Mouse (Mus musculus): ENCODE data around the gene Flt4. TPM values are rescaled to one million over a fixed set of nuclear protein-coding genes. Genes with fewer than 3 reads are reported as not detected.

Flt4 gene
- polyA plus RNA-seq (2014; fragmentation: Illumina TruSeq; extraction: RNeasy Lipid Tissue Mini Kit (QIAGEN cat#74804); ENCODE audit: low replicate concordance) = 0.37 TPM

DNA sequence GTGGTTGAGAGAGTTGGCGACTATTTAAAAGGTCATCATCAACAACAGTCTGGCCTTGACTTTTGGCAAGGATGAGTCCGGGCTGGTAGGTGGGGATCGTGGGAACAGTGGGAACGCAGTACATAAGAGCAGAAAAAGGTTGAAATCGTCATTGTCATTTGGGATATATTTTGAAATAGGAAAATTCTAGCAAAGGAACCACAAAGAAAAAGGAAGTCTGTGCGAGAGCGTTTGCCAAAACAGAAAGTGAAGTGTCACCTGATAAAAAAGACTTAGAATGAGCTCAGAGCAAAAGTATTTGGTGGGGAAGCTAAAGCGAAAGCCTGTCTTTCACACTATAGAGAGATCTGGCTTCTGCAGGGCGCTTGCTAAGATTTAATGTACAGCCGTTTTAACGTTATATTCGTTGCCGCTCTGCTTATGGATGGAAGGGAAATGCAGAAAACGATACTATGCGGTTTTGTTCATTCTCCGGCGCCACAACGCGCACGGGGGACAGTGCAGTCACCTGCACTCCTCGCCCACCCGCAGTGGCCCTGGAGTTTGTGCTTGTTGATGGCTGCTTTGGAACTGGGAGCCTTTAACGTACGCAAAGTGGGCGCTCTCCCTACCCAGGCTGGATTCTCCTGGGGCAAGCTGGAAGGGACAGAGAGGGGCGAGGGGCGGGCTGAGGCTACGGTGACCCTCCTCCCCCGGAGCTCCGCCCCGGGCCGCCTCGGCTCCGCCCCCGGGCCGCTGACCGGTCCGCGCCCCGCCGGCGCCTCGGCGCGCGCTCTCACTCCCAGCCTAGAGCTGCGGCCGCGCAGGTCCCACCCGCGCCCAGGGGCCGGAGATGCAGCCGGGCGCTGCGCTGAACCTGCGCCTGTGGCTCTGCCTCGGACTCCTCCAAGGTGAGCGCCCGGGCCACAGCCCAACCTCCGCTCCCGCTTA, at the start of gene Flt4:
TSS of gene Flt4 (plus strand) at position 326 of the 930 bp plus-strand sequence.

DNA sequence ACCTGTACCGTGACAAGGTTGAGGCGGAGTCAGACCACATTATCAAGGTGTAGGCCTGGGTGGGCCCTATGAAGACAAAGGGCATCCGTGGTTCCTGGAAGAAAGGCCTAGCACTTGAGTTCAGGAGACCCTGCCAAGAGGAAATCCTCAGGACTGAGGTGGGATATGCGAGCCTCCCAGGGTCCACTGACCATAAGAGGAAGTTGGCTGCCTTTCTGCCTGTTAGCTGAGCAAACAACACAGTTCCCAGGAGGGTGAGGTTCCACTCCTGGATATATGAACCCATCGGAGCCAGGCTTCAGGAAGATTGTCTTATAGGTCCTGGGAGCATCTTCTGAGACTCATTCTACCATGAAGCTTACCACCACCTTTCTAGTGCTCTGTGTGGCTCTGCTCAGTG, 54.2 kb downstream of the Flt4 start, which contains the start of gene Scgb3a1:
TSS of gene Scgb3a1 (plus strand) at position 301 of the 400 bp plus-strand sequence.

Other genes with a start within 250 kb of the Flt4 start
- gene Olfr1389, start 186.2 kb upstream of the Flt4 start, polyA plus RNA-seq (2014; fragmentation: Illumina TruSeq; extraction: RNeasy Lipid Tissue Mini Kit (QIAGEN cat#74804); ENCODE audit: low replicate concordance) = not detected
- not detected for gene Olfr1388, start 172.6 kb upstream of the Flt4 start, polyA plus RNA-seq (2014; fragmentation: Illumina TruSeq; extraction: RNeasy Lipid Tissue Mini Kit (QIAGEN cat#74804); ENCODE audit: low replicate concordance)
- not detected for gene Olfr1387, start 153.9 kb upstream of the Flt4 start, polyA plus RNA-seq (2014; fragmentation: Illumina TruSeq; extraction: RNeasy Lipid Tissue Mini Kit (QIAGEN cat#74804); ENCODE audit: low replicate concordance)
- not detected for gene Olfr1386, start 144.2 kb upstream of the Flt4 start, polyA plus RNA-seq (2014; fragmentation: Illumina TruSeq; extraction: RNeasy Lipid Tissue Mini Kit (QIAGEN cat#74804); ENCODE audit: low replicate concordance)
- not detected for gene Olfr1385, start 120.2 kb upstream of the Flt4 start, polyA plus RNA-seq (2014; fragmentation: Illumina TruSeq; extraction: RNeasy Lipid Tissue Mini Kit (QIAGEN cat#74804); ENCODE audit: low replicate concordance)
- not detected for gene Olfr1384, start 102.5 kb upstream of the Flt4 start, polyA plus RNA-seq (2014; fragmentation: Illumina TruSeq; extraction: RNeasy Lipid Tissue Mini Kit (QIAGEN cat#74804); ENCODE audit: low replicate concordance)
- not detected for gene Olfr1383, start 89.6 kb upstream of the Flt4 start, polyA plus RNA-seq (2014; fragmentation: Illumina TruSeq; extraction: RNeasy Lipid Tissue Mini Kit (QIAGEN cat#74804); ENCODE audit: low replicate concordance)
- not detected for gene Olfr1382, start 81.0 kb upstream of the Flt4 start, polyA plus RNA-seq (2014; fragmentation: Illumina TruSeq; extraction: RNeasy Lipid Tissue Mini Kit (QIAGEN cat#74804); ENCODE audit: low replicate concordance)
- gene Olfr1381, start 65.8 kb upstream of the Flt4 start, polyA plus RNA-seq (2014; fragmentation: Illumina TruSeq; extraction: RNeasy Lipid Tissue Mini Kit (QIAGEN cat#74804); ENCODE audit: low replicate concordance) = not detected
- gene Olfr1380, start 52.4 kb upstream of the Flt4 start, polyA plus RNA-seq (2014; fragmentation: Illumina TruSeq; extraction: RNeasy Lipid Tissue Mini Kit (QIAGEN cat#74804); ENCODE audit: low replicate concordance) = not detected
- not detected for gene Scgb3a1, start 54.3 kb downstream of the Flt4 start, polyA plus RNA-seq (2014; fragmentation: Illumina TruSeq; extraction: RNeasy Lipid Tissue Mini Kit (QIAGEN cat#74804); ENCODE audit: low replicate concordance)
- 160 TPM for gene Cnot6, start 103.5 kb downstream of the Flt4 start, polyA plus RNA-seq (2014; fragmentation: Illumina TruSeq; extraction: RNeasy Lipid Tissue Mini Kit (QIAGEN cat#74804); ENCODE audit: low replicate concordance)
- gene Gfpt2, start 184.9 kb downstream of the Flt4 start, polyA plus RNA-seq (2014; fragmentation: Illumina TruSeq; extraction: RNeasy Lipid Tissue Mini Kit (QIAGEN cat#74804); ENCODE audit: low replicate concordance) = 0.19 TPM
- gene Mapk9, start 237.5 kb downstream of the Flt4 start, polyA plus RNA-seq (2014; fragmentation: Illumina TruSeq; extraction: RNeasy Lipid Tissue Mini Kit (QIAGEN cat#74804); ENCODE audit: low replicate concordance) = 79.3 TPM